ENCODE assay signal across 7 mouse cellular contexts in the genomic region with DNA sequence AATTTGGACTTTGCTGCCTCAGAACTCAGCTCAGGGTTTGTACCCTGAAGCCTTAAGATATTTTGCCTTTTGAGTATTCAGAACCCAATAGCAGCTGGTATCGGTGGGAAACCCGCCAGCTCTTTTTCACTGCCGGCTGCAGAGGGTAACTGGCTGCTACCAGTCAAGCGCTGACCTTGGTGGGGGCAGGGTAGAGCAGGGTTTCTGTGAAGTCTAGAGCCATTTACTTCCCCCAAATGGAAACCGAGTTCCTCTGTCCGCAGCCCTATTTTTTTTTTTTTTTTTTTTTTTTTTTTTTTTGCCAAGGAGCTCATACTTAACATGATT. TPM values are rescaled to one million over a fixed set of nuclear protein-coding genes. Genes with fewer than 3 reads are reported as not detected.
DNase-seq lines count a peak whose midpoint lies in the region; ATAC-seq and TF ChIP-seq lines count a peak whose summit lies in the region.

No protein-coding gene starts in this region.

- peak overlapping the region; percentile 73 for H3K4me2 ChIP-seq in intestine, postnatal 0 days (replicated peaks; ENCODE audit: low read depth)
- peak overlapping the region; percentile 55 for H3K4me2 ChIP-seq in midbrain, embryonic 11.5 days

- no peaks in the 10 kb centered on the region; the same call in 1 of the 2 replicates for H3K4me1 ChIP-seq in intestine, postnatal 0 days (replicated peaks; ENCODE audit: control insufficient read depth, insufficient read depth, low read length)
- peaks cover 6% of the 10 kb centered on the region for H3K4me1 ChIP-seq in midbrain, embryonic 11.5 days (ENCODE audit: control insufficient read depth, insufficient read depth, low read length)

- intact Hi-C loops in left cerebral cortex, postnatal 36 days (cut with DNase I) = loop anchor here (1.0 to 5.0 kb wide), 4 partner anchors 109 to 816 kb away; a partner anchor contains a TSS

- no peaks in the 10 kb centered on the region for H3K27me3 ChIP-seq in intestine, postnatal 0 days (replicated peaks; ENCODE audit: control insufficient read depth, insufficient read depth, low read length)
- no peaks in the 10 kb centered on the region for H3K27me3 ChIP-seq in midbrain, embryonic 11.5 days (ENCODE audit: control insufficient read depth, insufficient read depth, low read length)

- no peak for ATAC-seq in intestine, postnatal 0 days
- no peak for ATAC-seq in midbrain, embryonic 11.5 days (ENCODE audit: low FRiP score)

- peak; percentile 62 to 73 for DNase-seq in adrenal gland, adult 18-20 months (ENCODE audit: low spot score in 2 of 2)
- DNase-seq in cerebellum, postnatal 36 days = peak; percentile 64 to 65
- peak; percentile 70 for DNase-seq in gastrocnemius, postnatal 25 days
- peak; percentile 23 for DNase-seq in left cerebral cortex, postnatal 36 days (ENCODE audit: low spot score in 2 of 2)
- DNase-seq in midbrain, embryonic 11.5 days (ENCODE audit: low spot score, missing footprints) = no peak
- peak; percentile 66 to 68 for DNase-seq in spleen, postnatal 36 days (ENCODE audit: low spot score in 2 of 2)

- peak overlapping the region; percentile 99 for H3K27ac ChIP-seq in intestine, postnatal 0 days (ENCODE audit: low read depth, low read length)
- H3K27ac ChIP-seq in midbrain, embryonic 11.5 days (ENCODE audit: low read depth, low read length) = no peak overlapping the region

- no peak for TF ChIP-seq CTCF in intestine, postnatal 0 days (IDR thresholded peaks at IDR 0.05; ENCODE audit: low read depth)

- under 1% methylated on average over 6 of the region's 6 CpGs for WGBS in intestine, postnatal 0 days
- 2% methylated on average over 6 of the region's 6 CpGs for WGBS in midbrain, embryonic 11.5 days

- peak overlapping the region; percentile 41; the same call in 1 of the 2 replicates for H3K9ac ChIP-seq in intestine, postnatal 0 days (ENCODE audit: low read depth, low read length)
- peak overlapping the region; percentile 26; the same call in 1 of the 2 replicates for H3K9ac ChIP-seq in midbrain, embryonic 11.5 days (ENCODE audit: low read length)

- no peaks in the 10 kb centered on the region for H3K36me3 ChIP-seq in intestine, postnatal 0 days (ENCODE audit: control insufficient read depth, insufficient read depth)
- H3K36me3 ChIP-seq in midbrain, embryonic 11.5 days (ENCODE audit: control insufficient read depth, insufficient read depth, low read length) = no peaks in the 10 kb centered on the region

- no peaks in the 10 kb centered on the region for H3K9me3 ChIP-seq in intestine, postnatal 0 days (ENCODE audit: control insufficient read depth)
- no peaks in the 10 kb centered on the region for H3K9me3 ChIP-seq in midbrain, embryonic 11.5 days (ENCODE audit: control insufficient read depth, low read length)

- peak overlapping the region; percentile 98 for H3K4me3 ChIP-seq in intestine, postnatal 0 days (ENCODE audit: low read depth, low read length)
- peak overlapping the region; percentile 86 for H3K4me3 ChIP-seq in midbrain, embryonic 11.5 days (ENCODE audit: low read depth, low read length)

RNA-seq across cellular contexts. Expression of a gene that starts 1.7 kb away (rescaled TPM):
- total RNA-seq in adrenal gland, adult 18-20 months (2021) = 100 to 1,000 TPM; 160 to 307 TPM
- 10 to 100 TPM; 54.4 to 54.5 TPM for total RNA-seq in gastrocnemius, postnatal 25 days (2021)
- 58.3 and 63.2 TPM in 2 replicates for polyA plus RNA-seq in intestine, postnatal 0 days (2015; fragmentation: Nextera tagmentation; extraction: Ambion mirVana)
- total RNA-seq in left cerebral cortex, postnatal 36 days (2021) = 10 to 100 TPM; 48.6 to 79.9 TPM
- polyA plus RNA-seq in midbrain, embryonic 11.5 days (2014; fragmentation: Nextera tagmentation; extraction: Ambion mirVana) = 26.1 and 29.1 TPM in 2 replicates
